Mouse (Mus musculus) embryonic facial prominence, embryonic 15.5 days (tissue): ENCODE measurements around the gene Fstl3. TPM values are rescaled to one million over a fixed set of nuclear protein-coding genes. Genes with fewer than 3 reads are reported as not detected.
A peak's percentile ranks its signal among the peaks of the same experiment; 100 is the strongest.

ENCODE experiments used
- ATAC-seq: fragments of 200-750 bp; cut with Nextera tagmentation; 2 replicates; pipeline ENCODE4 v1.8.0; 2017; ENCODE audit warnings: low read depth, moderate TSS enrichment; ENCODE audit not compliant: insufficient number of reproducible peaks, low FRiP score, low TSS enrichment
- H3K27ac ChIP-seq: fragments of 300-500 bp; sonication (generic); replicated peaks from 2 replicates; pipeline ENCODE4 v1.5.1; 2015; ENCODE audit warnings: mild to moderate bottlenecking, inconsistent platforms
- H3K27me3 ChIP-seq: fragments of 300-500 bp; sonication (generic); 2 replicates; pipeline ENCODE4 v1.6.1; 2015; ENCODE audit warnings: inconsistent platforms
- H3K36me3 ChIP-seq: fragments of 300-500 bp; sonication (generic); 2 replicates; pipeline ENCODE4 v1.6.1; 2015; ENCODE audit warnings: mild to moderate bottlenecking, inconsistent platforms
- H3K4me1 ChIP-seq: fragments of 300-500 bp; sonication (generic); 2 replicates; pipeline ENCODE4 v1.6.1; 2015; ENCODE audit warnings: inconsistent platforms
- H3K4me2 ChIP-seq: fragments of 300-500 bp; sonication (generic); replicated peaks from 2 replicates; pipeline ENCODE4 v1.6.1; 2015; ENCODE audit warnings: mild to moderate bottlenecking, inconsistent platforms
- H3K4me3 ChIP-seq: fragments of 300-500 bp; sonication (generic); replicated peaks from 2 replicates; pipeline ENCODE4 v1.5.1; 2015; ENCODE audit warnings: mild to moderate bottlenecking, inconsistent platforms
- H3K9ac ChIP-seq: fragments of 300-500 bp; sonication (generic); 2 replicates; pipeline ENCODE4 v1.6.1; 2015; ENCODE audit warnings: inconsistent platforms
- H3K9me3 ChIP-seq: fragments of 300-500 bp; sonication (generic); replicated peaks from 2 replicates; pipeline ENCODE4 v1.6.1; 2016; ENCODE audit warnings: inconsistent platforms
- WGBS: fragments of 180-500 bp; shearing (Covaris S2); methylation state at CpG from one replicate; pipeline ENCODE4 v1.1.7; 2015; 5-methylcytosine and 5-hydroxymethylcytosine counted together
- polyA plus RNA-seq: library from polyadenylated mRNA; unstranded; fragments of >200 nt; fragmentation: Nextera tagmentation; extraction: Ambion mirVana; gene quantifications from 2 replicates; pipeline ENCODE4 v1.2.1, GENCODE M21; 2015

Gene Fstl3
- polyA plus RNA-seq = 20.1 and 20.2 TPM in 2 replicates

DNA sequence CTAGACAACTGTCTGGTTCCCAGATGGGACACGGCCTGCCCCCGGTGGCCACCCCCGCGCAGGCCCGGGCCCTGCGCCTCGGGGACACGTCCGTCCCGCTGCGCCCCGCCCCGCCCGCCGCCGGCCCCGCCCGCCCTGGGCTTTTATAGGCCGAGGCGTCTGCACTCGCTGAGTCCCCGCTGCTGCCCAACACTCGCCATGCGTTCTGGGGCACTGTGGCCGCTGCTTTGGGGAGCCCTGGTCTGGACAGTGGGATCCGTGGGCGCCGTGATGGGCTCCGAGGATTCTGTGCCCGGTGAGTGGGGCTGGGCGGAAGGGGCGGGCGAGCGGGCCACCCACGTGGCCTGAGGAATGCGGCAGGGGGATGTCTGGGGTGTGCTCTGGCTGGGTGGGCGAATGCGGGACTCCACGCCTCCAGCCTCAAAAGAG is at the start of gene Fstl3:
Gene Fstl3, plus strand, starts transcription at position 170 of the 429 bp plus-strand sequence.
- Histone ChIP-seq H3K9ac (peak within 1 kb of the TSS; percentile 16; the same call in 1 of the 2 replicates), H3K36me3 (no peaks in the 10 kb centered on the region), H3K27ac (peak within 1 kb of the TSS; percentile 68), H3K9me3 (no peaks in the 10 kb centered on the region), H3K4me3 (peak within 1 kb of the TSS; percentile 48), H3K27me3 (peaks cover 8% of the 10 kb centered on the region; the same call in 1 of the 2 replicates), H3K4me1 (peaks cover 38% of the 10 kb centered on the region), H3K4me2 (peak within 1 kb of the TSS; percentile 84)
- 2% methylated on average over 39 of the region's 39 CpGs for WGBS
- ATAC-seq = no peak

- H3K9ac ChIP-seq = no peak overlapping the region
- no peaks in the 10 kb centered on the region for H3K27me3 ChIP-seq
- no peaks in the 10 kb centered on the region for H3K4me1 ChIP-seq
- 71% methylated on average over 28 of the region's 28 CpGs for WGBS
- no peak overlapping the region for H3K4me2 ChIP-seq
- peaks cover 8% of the 10 kb centered on the region for H3K36me3 ChIP-seq
- no peak for ATAC-seq
- H3K9me3 ChIP-seq = no peaks in the 10 kb centered on the region
- H3K4me3 ChIP-seq = no peak overlapping the region
- H3K27ac ChIP-seq = no peak overlapping the region
These were observed 48.5 kb upstream of the Fstl3 start for GRCm38 (mm10) chr10:79728323-79729249.

DNA sequence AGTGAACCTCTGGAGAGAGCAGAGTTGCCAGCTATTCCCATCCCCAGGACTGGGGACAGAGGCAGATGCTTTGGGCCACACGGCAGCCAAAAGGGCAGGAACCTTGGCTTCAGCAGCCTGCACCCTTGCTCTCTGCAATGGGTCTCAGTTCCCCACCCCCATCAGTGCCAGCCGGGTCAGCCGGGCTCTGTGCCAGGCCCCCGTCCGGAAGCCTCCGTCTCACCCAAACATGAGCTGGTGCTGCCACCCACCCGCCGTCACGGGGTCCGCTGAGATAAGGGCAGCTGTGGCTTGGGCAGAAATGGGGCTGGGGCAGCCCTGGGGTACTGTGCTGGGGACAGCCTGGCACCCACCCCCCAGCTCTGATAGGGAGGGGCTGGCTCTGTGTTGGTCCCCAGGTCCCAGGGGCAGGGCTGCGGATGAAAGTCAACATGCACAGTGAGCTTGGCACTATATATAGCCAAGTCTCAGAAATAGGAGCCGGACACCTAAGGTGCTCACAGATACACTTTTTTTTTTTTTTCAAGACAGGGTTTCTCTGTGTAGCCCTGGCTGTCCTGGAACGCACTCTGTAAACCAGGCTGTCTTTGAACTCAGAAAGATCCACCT is 47.6 kb upstream of the Fstl3 start:
- H3K4me1 ChIP-seq = no peaks in the 10 kb centered on the region
- H3K36me3 ChIP-seq = peaks cover 17% of the 10 kb centered on the region
- no peaks in the 10 kb centered on the region for H3K27me3 ChIP-seq
- H3K27ac ChIP-seq = no peak overlapping the region
- no peak for ATAC-seq
- H3K9me3 ChIP-seq = no peaks in the 10 kb centered on the region
- H3K9ac ChIP-seq = no peak overlapping the region
- H3K4me2 ChIP-seq = no peak overlapping the region
- H3K4me3 ChIP-seq = no peak overlapping the region
- 83% methylated on average over 13 of the region's 13 CpGs for WGBS

DNA sequence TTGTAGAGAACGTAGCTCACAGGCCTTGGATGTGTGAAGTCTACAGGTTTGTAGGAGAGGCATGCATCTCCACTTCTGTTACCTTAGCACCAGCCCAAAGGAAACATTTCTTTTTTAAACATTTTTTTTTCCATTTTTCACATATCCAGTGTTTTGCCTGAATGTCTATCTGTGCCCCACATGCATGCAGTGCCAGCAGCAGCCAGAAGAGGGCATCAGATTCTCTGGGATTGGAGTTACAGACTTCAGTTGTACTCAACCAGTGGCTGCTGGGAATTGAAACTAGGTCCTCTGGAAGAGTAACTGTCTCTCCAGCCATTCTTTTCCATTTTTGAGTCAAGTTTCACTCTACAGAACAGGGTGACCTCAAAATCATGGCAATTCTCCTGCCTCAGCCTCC is 44.6 kb upstream of the Fstl3 start:
- H3K27me3 ChIP-seq = no peaks in the 10 kb centered on the region; the same call in 1 of the 2 replicates
- H3K4me3 ChIP-seq = no peak overlapping the region
- no peaks in the 10 kb centered on the region for H3K4me1 ChIP-seq
- H3K9ac ChIP-seq = no peak overlapping the region
- peaks cover 9% of the 10 kb centered on the region for H3K9me3 ChIP-seq
- 100% methylated on average over 1 of the region's 1 CpGs for WGBS
- ATAC-seq = no peak
- peaks cover 47% of the 10 kb centered on the region for H3K36me3 ChIP-seq
- no peak overlapping the region for H3K4me2 ChIP-seq
- no peak overlapping the region for H3K27ac ChIP-seq

GRCm38 (mm10) chr10:79733847-79734246 is 43.2 kb upstream of the Fstl3 start:
- Histone ChIP-seq H3K9ac (no peak overlapping the region), H3K4me1 (no peaks in the 10 kb centered on the region), H3K27ac (no peak overlapping the region), H3K9me3 (peaks cover 23% of the 10 kb centered on the region), H3K27me3 (no peaks in the 10 kb centered on the region; the same call in 1 of the 2 replicates), H3K36me3 (peaks cover 60% of the 10 kb centered on the region), H3K4me2 (no peak overlapping the region), H3K4me3 (no peak overlapping the region)
- WGBS = 92% methylated on average over 15 of the region's 15 CpGs
- ATAC-seq = no peak

GRCm38 (mm10) chr10:79735361-79735760 is 41.7 kb upstream of the Fstl3 start:
- H3K4me2 ChIP-seq = no peak overlapping the region

GRCm38 (mm10) chr10:79736706-79737105 is 40.4 kb upstream of the Fstl3 start:
- no peak for ATAC-seq
- peaks cover 42% of the 10 kb centered on the region for H3K9me3 ChIP-seq

More at GRCm38 (mm10) chr10:79735361-79735760, 41.7 kb upstream of the Fstl3 start:
- no peaks in the 10 kb centered on the region for H3K4me1 ChIP-seq
- no peak overlapping the region for H3K4me3 ChIP-seq
- no peak overlapping the region for H3K9ac ChIP-seq
- WGBS = 36% methylated on average over 48 of the region's 52 CpGs
- no peak for ATAC-seq
- no peaks in the 10 kb centered on the region; the same call in 1 of the 2 replicates for H3K27me3 ChIP-seq
- H3K9me3 ChIP-seq = peaks cover 38% of the 10 kb centered on the region
- H3K27ac ChIP-seq = no peak overlapping the region
- H3K36me3 ChIP-seq = peaks cover 76% of the 10 kb centered on the region

GRCm38 (mm10) chr10:79738259-79738658 is 38.8 kb upstream of the Fstl3 start:
- peaks cover 97% of the 10 kb centered on the region for H3K36me3 ChIP-seq
- H3K9ac ChIP-seq = no peak overlapping the region
- ATAC-seq = no peak
- WGBS = 87% methylated on average over 10 of the region's 10 CpGs
- H3K4me3 ChIP-seq = no peak overlapping the region
- H3K27me3 ChIP-seq = no peaks in the 10 kb centered on the region; the same call in 1 of the 2 replicates
- no peaks in the 10 kb centered on the region for H3K4me1 ChIP-seq
- peaks cover 42% of the 10 kb centered on the region for H3K9me3 ChIP-seq
- H3K4me2 ChIP-seq = no peak overlapping the region
- no peak overlapping the region for H3K27ac ChIP-seq

More at GRCm38 (mm10) chr10:79736706-79737105, 40.4 kb upstream of the Fstl3 start:
- no peak overlapping the region for H3K4me3 ChIP-seq
- no peak overlapping the region for H3K9ac ChIP-seq
- peaks cover 89% of the 10 kb centered on the region for H3K36me3 ChIP-seq
- no peak overlapping the region for H3K27ac ChIP-seq
- 90% methylated on average over 14 of the region's 14 CpGs for WGBS
- no peak overlapping the region for H3K4me2 ChIP-seq
- H3K4me1 ChIP-seq = no peaks in the 10 kb centered on the region
- no peaks in the 10 kb centered on the region; the same call in 1 of the 2 replicates for H3K27me3 ChIP-seq

DNA sequence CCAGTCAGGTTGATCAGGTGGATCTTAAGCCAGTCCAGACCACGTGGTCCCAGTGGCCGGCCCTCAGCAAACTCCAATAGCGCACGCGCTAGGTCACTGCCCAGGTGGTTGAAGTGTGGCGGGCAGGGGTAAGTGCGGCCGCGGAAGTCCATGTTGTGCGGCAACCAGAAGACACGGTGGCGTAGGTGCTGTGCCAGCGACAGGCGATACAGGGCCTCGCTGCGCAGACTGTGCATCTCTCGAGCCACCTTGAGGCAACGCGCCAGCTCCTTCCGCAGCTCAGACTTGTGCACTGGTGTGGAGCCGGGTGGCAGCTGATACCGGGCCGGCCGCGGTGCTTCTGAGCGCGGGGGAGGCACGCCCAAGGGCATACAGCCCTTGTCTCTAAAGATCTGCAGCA is 37.8 kb upstream of the Fstl3 start:
- no peaks in the 10 kb centered on the region; the same call in 1 of the 2 replicates for H3K27me3 ChIP-seq
- no peak overlapping the region for H3K4me3 ChIP-seq
- no peak overlapping the region for H3K4me2 ChIP-seq
- H3K27ac ChIP-seq = no peak overlapping the region
- no peak overlapping the region for H3K9ac ChIP-seq
- ATAC-seq = no peak
- H3K36me3 ChIP-seq = peaks cover 97% of the 10 kb centered on the region
- 96% methylated on average over 28 of the region's 28 CpGs for WGBS
- H3K4me1 ChIP-seq = no peaks in the 10 kb centered on the region
- peaks cover 42% of the 10 kb centered on the region for H3K9me3 ChIP-seq

- Histone ChIP-seq H3K9ac (no peak overlapping the region), H3K4me1 (peaks cover 5% of the 10 kb centered on the region), H3K27me3 (no peaks in the 10 kb centered on the region), H3K4me3 (no peak overlapping the region), H3K27ac (no peak overlapping the region), H3K4me2 (no peak overlapping the region), H3K36me3 (peaks cover 85% of the 10 kb centered on the region), H3K9me3 (peaks cover 42% of the 10 kb centered on the region)
- ATAC-seq = no peak
- WGBS = 71% methylated on average over 11 of the region's 11 CpGs
These were observed 36.2 kb upstream of the Fstl3 start for GRCm38 (mm10) chr10:79740863-79741262.

- H3K4me3 ChIP-seq = no peak overlapping the region
- H3K9me3 ChIP-seq = peaks cover 26% of the 10 kb centered on the region
- no peak overlapping the region for H3K4me2 ChIP-seq
- H3K4me1 ChIP-seq = peaks cover 12% of the 10 kb centered on the region
- ATAC-seq = no peak
- H3K27ac ChIP-seq = no peak overlapping the region
- H3K36me3 ChIP-seq = peaks cover 62% of the 10 kb centered on the region
- H3K27me3 ChIP-seq = no peaks in the 10 kb centered on the region
- 92% methylated on average over 11 of the region's 11 CpGs for WGBS
- H3K9ac ChIP-seq = no peak overlapping the region
These were observed 33.9 kb upstream of the Fstl3 start for GRCm38 (mm10) chr10:79743161-79743560.
